Mouse (Mus musculus) small intestine, adult 2 months (tissue): ENCODE measurements around the gene Rufy4. TPM values are rescaled to one million over a fixed set of nuclear protein-coding genes. Genes with fewer than 3 reads are reported as not detected.

ENCODE experiments used
- H3K27ac ChIP-seq: fragments of 200-500 bp; 2 replicates; pipeline ENCODE4 v1.5.1; 2012; ENCODE audit warnings: low read depth, low read length, control low read depth, inconsistent platforms; ENCODE audit not compliant: insufficient read depth
- H3K27me3 ChIP-seq: fragments of 200-500 bp; 2 replicates; pipeline ENCODE4 v1.6.1; 2012; ENCODE audit warnings: mild to moderate bottlenecking, moderate library complexity, low read length, inconsistent platforms; ENCODE audit not compliant: control insufficient read depth, insufficient read depth
- H3K36me3 ChIP-seq: fragments of 200-500 bp; 2 replicates; pipeline ENCODE4 v1.6.1; 2012; ENCODE audit warnings: mild to moderate bottlenecking, low read length, control low read depth, inconsistent platforms; ENCODE audit not compliant: control insufficient read depth, insufficient read depth
- H3K4me1 ChIP-seq: fragments of 200-500 bp; 2 replicates; pipeline ENCODE4 v1.6.1; 2012; ENCODE audit warnings: low read length, inconsistent platforms, mixed read lengths; ENCODE audit not compliant: control insufficient read depth, insufficient read depth, insufficient read length
- H3K4me3 ChIP-seq: fragments of 200-500 bp; 2 replicates; pipeline ENCODE4 v1.5.1; 2012; ENCODE audit warnings: low read depth, mild to moderate bottlenecking, control low read depth, inconsistent platforms, low read length, moderate library complexity
- CTCF ChIP-seq: fragments of 200-500 bp; IDR thresholded peaks from 2 replicates; pipeline ENCODE4 v1.5.1; 2012; ENCODE audit warnings: low read depth, mild to moderate bottlenecking, control low read depth, inconsistent platforms, low read length, moderate library complexity, mixed read lengths; ENCODE audit not compliant: insufficient replicate concordance, insufficient read length; ENCODE audit errors: extremely low read depth
- POLR2A ChIP-seq: fragments of 200-500 bp; IDR thresholded peaks from 2 replicates; pipeline ENCODE4 v1.6.1; 2012; ENCODE audit warnings: low read depth, mild to moderate bottlenecking, control low read depth, inconsistent platforms, low read length, moderate library complexity
- WGBS: fragments of 180-500 bp; shearing (Covaris S2); methylation state at CpG from one replicate; pipeline ENCODE4 v1.1.7; 2018; 5-methylcytosine and 5-hydroxymethylcytosine counted together
- polyA plus RNA-seq: library from polyadenylated mRNA; depleted of rRNA; stranded (reverse); fragments of >200 nt; gene quantifications from 2 replicates; pipeline ENCODE4 v1.2.3, GENCODE M21; 2012

Gene Rufy4
- polyA plus RNA-seq, 1 experiment, result not detected

DNA sequence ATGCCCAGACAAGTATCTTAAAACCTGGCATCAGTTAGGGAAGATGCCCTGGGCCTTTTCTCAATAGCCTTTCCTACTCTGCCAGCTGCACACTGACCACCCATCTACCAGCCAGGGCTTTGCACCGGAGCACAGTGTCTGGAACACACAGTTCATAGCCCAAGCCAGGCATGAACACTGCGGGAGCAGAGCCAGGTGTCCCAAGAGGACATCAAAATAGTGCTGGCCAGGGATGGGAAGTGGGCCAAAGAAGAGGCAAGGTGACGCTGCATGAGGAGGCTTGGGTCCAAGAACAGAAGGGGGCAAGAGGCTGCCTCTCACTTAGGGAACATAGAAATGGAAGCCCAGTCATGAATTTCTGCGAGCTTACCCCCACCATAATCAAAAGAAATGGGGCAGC, 19.7 kb upstream of the Rufy4 start:
- TF ChIP-seq CTCF (no peak), POLR2A (no peak)
- H3K27ac ChIP-seq, result no peak overlapping the region
- WGBS, result 79% methylated on average over 4 of the region's 4 CpGs
- H3K27me3 ChIP-seq, result no peaks in the 10 kb centered on the region; the same call in 1 of the 2 replicates
- H3K4me3 ChIP-seq, result no peak overlapping the region
- no peaks in the 10 kb centered on the region for H3K4me1 ChIP-seq
- H3K36me3 ChIP-seq, result no peaks in the 10 kb centered on the region

DNA sequence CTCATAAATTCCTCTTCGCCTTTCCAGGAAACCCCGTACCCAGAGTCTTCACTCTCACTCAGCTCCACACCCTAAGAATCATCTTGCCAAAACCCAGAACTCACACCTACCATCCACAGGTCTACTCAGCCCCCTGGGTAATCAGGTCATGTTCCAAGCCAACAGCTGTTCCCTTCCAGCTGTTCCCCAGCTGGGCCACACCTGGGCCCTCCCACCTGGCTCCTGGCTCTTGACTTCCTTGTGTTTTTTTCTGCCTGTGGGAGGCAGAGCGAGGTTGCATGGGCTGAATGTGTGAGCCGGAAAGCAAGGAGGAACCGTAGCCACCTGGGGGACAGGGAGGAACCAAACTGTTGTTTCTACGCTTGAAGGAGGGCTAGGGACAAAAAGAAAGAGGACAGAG, 19.1 kb upstream of the Rufy4 start:
- no peak overlapping the region for H3K27ac ChIP-seq
- no peaks in the 10 kb centered on the region for H3K27me3 ChIP-seq
- H3K4me1 ChIP-seq, result no peaks in the 10 kb centered on the region
- H3K4me3 ChIP-seq, result no peak overlapping the region
- WGBS, result 50% methylated on average over 6 of the region's 6 CpGs
- H3K36me3 ChIP-seq, result no peaks in the 10 kb centered on the region
- no peak for TF ChIP-seq POLR2A
- TF ChIP-seq CTCF, result no peak

DNA sequence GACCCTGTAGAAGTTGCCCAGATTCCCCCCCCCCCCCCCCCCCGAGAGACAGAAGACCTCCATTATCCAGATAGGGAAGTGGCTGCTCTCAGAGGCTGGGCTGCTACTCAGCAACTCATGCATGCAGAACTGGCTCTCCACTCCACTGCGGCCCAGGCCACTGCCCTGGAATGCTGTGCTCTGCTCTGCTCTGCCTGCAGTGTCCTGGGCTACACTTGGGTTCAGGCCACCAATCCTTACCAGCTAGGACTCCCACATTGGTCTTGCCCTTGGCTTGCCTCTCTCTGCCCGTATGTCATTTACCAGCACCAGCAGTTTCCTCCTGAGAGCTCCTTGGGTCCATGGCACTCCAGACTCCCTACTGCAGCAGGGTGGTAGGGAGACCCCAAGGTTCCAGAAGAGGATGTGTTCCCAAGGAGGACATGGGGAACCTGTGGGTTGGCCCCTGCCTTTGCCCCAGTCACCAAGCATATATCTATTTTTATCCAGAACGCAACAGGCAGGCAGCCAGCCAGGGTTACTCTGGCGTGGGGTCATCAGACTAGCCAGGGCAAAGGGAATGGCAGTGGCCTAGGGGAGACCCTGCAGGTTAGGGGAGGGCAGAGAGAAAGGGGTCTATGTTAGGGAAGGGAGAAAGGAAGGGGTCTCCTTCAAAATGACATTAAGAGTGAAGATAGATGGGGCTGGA, 17.3 kb upstream of the Rufy4 start:
- no peaks in the 10 kb centered on the region for H3K27me3 ChIP-seq
- H3K36me3 ChIP-seq, result no peaks in the 10 kb centered on the region
- TF ChIP-seq CTCF (no peak), POLR2A (no peak)
- H3K27ac ChIP-seq, result no peak overlapping the region
- H3K4me3 ChIP-seq, result no peak overlapping the region
- 76% methylated on average over 5 of the region's 5 CpGs for WGBS
- H3K4me1 ChIP-seq, result no peaks in the 10 kb centered on the region

DNA sequence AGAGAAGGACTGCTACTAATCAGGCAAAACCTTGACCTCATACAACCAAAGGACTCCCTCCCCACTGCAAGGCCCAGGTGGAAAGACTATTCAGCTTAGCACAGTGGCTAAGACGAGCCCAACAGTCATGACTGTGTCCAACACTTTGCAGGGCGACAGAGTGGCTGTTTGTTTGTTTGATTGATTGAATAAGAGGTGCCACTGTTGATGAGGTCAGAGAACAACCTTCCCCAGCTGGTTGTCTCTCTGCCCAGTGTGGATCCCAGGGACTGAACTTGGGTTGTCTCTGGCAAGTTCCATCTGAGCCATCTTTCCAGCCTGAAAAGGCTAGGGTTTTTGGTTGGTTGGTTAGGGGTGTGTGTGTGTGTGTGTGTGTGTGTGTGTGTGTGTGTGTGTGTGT, 15.7 kb upstream of the Rufy4 start:
- WGBS, result 41% methylated on average over 2 of the region's 2 CpGs
- Histone ChIP-seq H3K27ac (no peak overlapping the region), H3K4me3 (no peak overlapping the region), H3K4me1 (no peaks in the 10 kb centered on the region), H3K27me3 (no peaks in the 10 kb centered on the region), H3K36me3 (no peaks in the 10 kb centered on the region)
- TF ChIP-seq POLR2A (no peak), CTCF (no peak)

DNA sequence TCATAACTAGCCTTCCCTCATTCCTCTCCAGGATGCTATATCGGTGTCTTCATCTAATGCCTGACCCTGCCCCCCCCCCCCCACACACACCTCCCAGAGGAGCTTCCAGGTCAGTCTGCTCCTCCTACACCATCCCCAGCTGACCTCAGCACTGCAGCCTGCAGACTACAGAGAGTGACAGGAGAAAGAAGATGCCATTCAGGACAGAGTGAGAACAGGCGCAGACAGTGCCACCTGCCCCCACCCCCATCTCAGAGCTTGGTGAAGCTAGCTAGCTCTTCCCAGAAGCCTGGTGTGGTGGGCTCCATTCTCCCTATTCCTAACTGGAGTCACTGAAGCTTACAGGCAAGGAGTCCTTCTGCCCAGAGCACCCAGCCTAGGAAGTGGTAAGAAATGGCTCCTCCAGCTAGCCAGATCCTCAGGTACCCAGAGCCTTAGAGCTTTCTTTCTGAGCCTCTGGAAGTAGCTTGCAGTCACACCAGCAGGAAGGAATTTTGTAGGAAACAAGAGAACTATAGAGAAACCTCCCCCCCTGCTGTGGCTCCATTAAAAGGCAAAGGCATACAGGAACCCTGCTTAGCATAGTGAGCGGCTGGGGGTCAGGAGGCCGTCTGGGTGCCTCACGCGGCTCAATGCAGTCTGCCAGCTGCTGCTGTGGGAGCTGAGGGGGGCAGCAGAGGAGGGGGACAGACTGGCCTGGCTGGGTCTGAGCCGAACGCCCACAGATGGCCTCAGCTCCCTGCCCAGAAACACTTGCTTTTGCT, 14.2 kb upstream of the Rufy4 start:
- H3K4me3 ChIP-seq, result no peak overlapping the region
- no peaks in the 10 kb centered on the region for H3K36me3 ChIP-seq
- H3K4me1 ChIP-seq, result no peaks in the 10 kb centered on the region
- 51% methylated on average over 8 of the region's 8 CpGs for WGBS
- H3K27me3 ChIP-seq, result no peaks in the 10 kb centered on the region
- H3K27ac ChIP-seq, result no peak overlapping the region
- no peak for TF ChIP-seq POLR2A
- no peak for TF ChIP-seq CTCF

- Histone ChIP-seq H3K36me3 (no peaks in the 10 kb centered on the region), H3K4me3 (no peak overlapping the region), H3K27me3 (no peaks in the 10 kb centered on the region), H3K4me1 (no peaks in the 10 kb centered on the region), H3K27ac (no peak overlapping the region)
- WGBS, result 59% methylated on average over 6 of the region's 6 CpGs
- TF ChIP-seq CTCF (no peak), POLR2A (no peak)
These were observed 13.7 kb upstream of the Rufy4 start for GRCm38 (mm10) chr1:74111696-74112030.

DNA sequence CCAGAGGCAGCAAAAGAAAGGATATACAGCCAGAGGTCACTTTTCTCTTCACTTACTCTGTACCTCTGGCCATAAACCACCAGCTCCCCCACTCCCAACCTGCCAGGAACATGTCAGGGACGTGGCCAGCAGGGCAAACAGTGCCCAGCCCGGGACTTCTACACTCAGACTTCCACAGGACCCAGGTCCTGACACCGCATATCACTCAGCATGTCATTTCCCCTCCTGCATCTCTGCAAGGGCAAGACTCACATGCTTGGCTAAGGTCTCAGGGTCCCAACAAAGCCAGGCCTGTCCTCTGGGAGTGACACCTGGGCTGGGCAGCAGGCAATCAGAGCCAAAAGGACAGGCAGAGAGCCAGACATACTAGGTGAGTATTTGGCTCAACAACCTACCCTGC, 12.3 kb upstream of the Rufy4 start:
- WGBS, result 42% methylated on average over 3 of the region's 3 CpGs
- H3K36me3 ChIP-seq, result no peaks in the 10 kb centered on the region
- no peak overlapping the region for H3K27ac ChIP-seq
- TF ChIP-seq POLR2A (no peak), CTCF (no peak)
- no peaks in the 10 kb centered on the region for H3K4me1 ChIP-seq
- H3K27me3 ChIP-seq, result no peaks in the 10 kb centered on the region
- H3K4me3 ChIP-seq, result no peak overlapping the region
